Mouse (Mus musculus): ENCODE data around the gene St6galnac3. TPM values are rescaled to one million over a fixed set of nuclear protein-coding genes. Genes with fewer than 3 reads are reported as not detected.

St6galnac3 gene
- polyA plus RNA-seq, 1 experiment from 2014 or later = 27.2 TPM

DNA sequence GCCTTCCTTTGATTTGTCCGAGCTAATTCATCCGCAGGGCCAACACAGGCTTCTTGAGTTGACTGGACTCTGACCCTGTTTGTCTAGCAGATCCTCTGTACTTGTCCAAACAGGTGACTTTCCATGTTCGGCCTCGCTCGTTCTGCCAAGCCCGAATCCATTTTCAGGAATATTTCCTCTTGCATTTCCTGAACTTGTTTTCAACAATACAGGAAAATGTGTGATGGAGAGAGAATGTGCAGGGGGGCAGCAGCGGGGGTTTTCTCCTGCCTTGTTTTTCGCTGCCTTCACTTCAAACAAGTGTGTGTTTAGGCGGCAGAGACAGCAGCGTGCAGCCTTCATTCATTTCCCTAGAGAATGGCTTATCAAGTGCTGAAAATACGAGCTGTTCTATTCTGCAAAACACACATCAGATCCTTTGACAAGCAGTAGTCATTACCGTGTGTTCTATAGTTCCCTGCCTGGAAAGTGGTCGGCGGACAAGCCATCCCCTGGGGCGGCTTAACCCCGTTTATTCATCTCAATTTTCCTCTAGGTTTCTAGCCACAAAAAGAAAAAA, 448.1 kb downstream of the St6galnac3 start:
- WGBS = 35% methylated on average over 16 of the region's 16 CpGs
- peaks cover 12% of the 10 kb centered on the region; the same call in 1 of the 2 replicates for H3K27me3 ChIP-seq
- peaks cover 28% of the 10 kb centered on the region for H3K4me1 ChIP-seq (replicated peaks)
- H3K4me3 ChIP-seq = no peak overlapping the region
- peak; percentile 66 for ATAC-seq (ENCODE audit: low read depth)
- peaks cover 9% of the 10 kb centered on the region; the same call in 1 of the 2 replicates for H3K36me3 ChIP-seq
- H3K9me3 ChIP-seq = peaks cover 16% of the 10 kb centered on the region
- H3K27ac ChIP-seq (replicated peaks) = peak overlapping the region; percentile 43
- 0 out of 2 replicates have a peak overlapping the region, but pooled peaks have one; percentile 12 for H3K9ac ChIP-seq
- H3K4me2 ChIP-seq = peak overlapping the region; percentile 45

DNA sequence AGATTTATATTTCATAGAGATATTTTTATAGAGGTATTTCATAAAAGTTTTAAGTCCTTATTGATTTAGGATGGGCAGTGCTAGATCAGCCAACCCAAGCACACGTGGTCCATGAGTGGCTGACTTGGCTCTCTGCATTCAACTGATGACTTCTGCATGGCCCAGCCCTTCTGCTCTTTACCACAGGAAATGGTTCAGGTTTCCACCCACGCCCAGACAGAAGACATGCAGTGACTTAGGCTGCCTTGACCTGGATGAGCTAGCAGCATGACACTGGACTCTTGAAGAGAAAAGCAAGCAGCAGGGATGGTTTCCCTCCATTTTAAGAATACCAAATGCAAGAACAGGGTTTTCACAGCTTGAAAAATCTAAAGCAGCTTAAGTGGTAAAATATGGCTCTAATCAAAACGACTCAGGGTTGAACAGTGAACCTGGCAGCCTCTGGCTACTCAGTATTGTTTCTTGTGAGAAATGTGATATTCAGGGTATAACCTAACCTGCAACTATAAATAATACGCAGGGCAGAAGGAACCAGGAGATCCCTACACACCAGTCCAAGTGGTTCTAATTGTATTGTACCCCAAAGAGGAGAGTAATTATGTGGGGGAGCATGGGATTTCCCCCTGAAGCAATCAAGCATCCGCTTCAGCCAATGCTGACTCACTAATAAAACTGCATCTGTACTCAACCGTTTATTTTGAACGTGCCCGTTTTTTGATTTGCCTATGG, 448.7 kb downstream of the St6galnac3 start:
- Histone ChIP-seq H3K4me1 (replicated peaks) (peaks cover 24% of the 10 kb centered on the region), H3K4me2 (peak overlapping the region; percentile 45), H3K36me3 (peaks cover 9% of the 10 kb centered on the region; the same call in 1 of the 2 replicates), H3K27me3 (peaks cover 12% of the 10 kb centered on the region; the same call in 1 of the 2 replicates), H3K9ac (no peak overlapping the region), H3K9me3 (peaks cover 16% of the 10 kb centered on the region), H3K4me3 (no peak overlapping the region), H3K27ac (replicated peaks) (peak overlapping the region; percentile 43)
- no peak for ATAC-seq (ENCODE audit: low read depth)
- 57% methylated on average over 8 of the region's 8 CpGs for WGBS

DNA sequence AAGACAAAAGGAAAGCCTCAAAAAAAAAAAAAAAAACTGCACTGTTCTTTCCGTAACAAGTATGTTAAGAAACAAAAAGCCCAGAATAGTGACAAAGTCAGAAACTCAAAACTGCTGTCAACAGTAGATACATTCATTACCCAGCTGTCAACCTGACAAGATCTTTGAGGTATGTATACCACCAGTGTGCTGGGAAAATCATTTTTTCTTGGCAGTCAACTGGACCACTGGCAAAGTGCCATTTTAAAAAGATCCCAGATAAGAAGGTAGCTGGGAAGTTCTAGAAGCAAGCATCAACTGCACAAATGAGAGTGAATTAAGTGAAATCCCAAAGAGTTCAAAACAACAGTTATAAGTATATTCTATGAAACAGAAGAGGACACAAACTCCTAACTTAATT, 452.7 kb downstream of the St6galnac3 start:
- no peak overlapping the region for H3K4me3 ChIP-seq
- H3K4me1 ChIP-seq (replicated peaks) = peaks cover 13% of the 10 kb centered on the region
- 79% methylated on average over 1 of the region's 1 CpGs for WGBS
- H3K9ac ChIP-seq = no peak overlapping the region
- no peak overlapping the region for H3K4me2 ChIP-seq
- peaks cover 9% of the 10 kb centered on the region; the same call in 1 of the 2 replicates for H3K36me3 ChIP-seq
- H3K9me3 ChIP-seq = peaks cover 16% of the 10 kb centered on the region
- ATAC-seq (ENCODE audit: low read depth) = no peak
- no peaks in the 10 kb centered on the region for H3K27me3 ChIP-seq
- H3K27ac ChIP-seq (replicated peaks) = no peak overlapping the region

DNA sequence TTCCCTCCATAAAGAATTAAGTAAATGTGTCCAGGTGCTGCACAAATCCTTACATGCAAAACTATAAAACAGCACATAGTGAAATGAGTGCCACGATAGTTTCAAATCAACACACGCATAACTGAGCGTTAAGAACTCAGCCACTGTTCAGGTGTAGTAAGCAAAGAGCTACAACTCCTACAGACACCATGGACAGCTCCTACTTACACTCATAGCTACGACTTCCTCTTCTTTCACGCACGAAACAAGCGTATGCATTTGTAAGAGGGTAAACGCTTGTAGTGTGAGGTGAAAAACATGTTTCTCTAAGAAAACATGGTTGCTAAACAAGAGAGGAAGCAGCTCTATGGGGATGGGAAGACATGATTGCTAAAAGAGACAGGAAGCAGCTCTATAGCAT, 457.6 kb downstream of the St6galnac3 start:
- 0 out of 2 replicates have a peak, but pooled peaks cover 7% of the 10 kb centered on the region for H3K4me1 ChIP-seq (replicated peaks)
- H3K9me3 ChIP-seq = no peaks in the 10 kb centered on the region
- H3K27me3 ChIP-seq = no peaks in the 10 kb centered on the region
- no peak overlapping the region for H3K27ac ChIP-seq (replicated peaks)
- no peak overlapping the region for H3K9ac ChIP-seq
- H3K4me3 ChIP-seq = no peak overlapping the region
- ATAC-seq (ENCODE audit: low read depth) = no peak
- no peak overlapping the region for H3K4me2 ChIP-seq
- 81% methylated on average over 8 of the region's 8 CpGs for WGBS
- H3K36me3 ChIP-seq = no peaks in the 10 kb centered on the region

DNA sequence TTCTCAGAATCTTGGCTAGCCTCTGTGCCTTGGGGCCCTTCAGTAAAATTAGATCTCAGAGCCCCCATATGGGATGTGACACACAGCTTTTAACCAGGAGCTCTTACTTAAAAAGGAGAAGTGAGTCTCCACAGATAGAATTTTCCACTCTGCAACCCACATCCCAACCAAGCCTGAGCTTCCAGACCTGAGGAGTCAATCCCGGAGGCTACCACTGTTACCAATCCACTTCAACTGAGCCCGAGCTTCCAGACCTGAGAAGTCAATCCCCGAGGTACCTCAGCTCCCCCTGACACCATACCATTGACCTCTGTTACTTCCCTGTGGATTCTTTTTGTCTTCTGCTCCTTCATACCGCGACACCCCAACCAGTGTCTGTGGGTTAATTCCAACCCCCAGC, 463.0 kb downstream of the St6galnac3 start:
- peaks cover 30% of the 10 kb centered on the region for H3K4me1 ChIP-seq (replicated peaks)
- no peak overlapping the region for H3K9ac ChIP-seq
- H3K4me2 ChIP-seq = no peak overlapping the region
- no peak overlapping the region for H3K4me3 ChIP-seq
- no peaks in the 10 kb centered on the region for H3K9me3 ChIP-seq
- no peaks in the 10 kb centered on the region for H3K27me3 ChIP-seq
- 81% methylated on average over 5 of the region's 5 CpGs for WGBS
- no peaks in the 10 kb centered on the region for H3K36me3 ChIP-seq
- H3K27ac ChIP-seq (replicated peaks) = no peak overlapping the region
- no peak for ATAC-seq (ENCODE audit: low read depth)

DNA sequence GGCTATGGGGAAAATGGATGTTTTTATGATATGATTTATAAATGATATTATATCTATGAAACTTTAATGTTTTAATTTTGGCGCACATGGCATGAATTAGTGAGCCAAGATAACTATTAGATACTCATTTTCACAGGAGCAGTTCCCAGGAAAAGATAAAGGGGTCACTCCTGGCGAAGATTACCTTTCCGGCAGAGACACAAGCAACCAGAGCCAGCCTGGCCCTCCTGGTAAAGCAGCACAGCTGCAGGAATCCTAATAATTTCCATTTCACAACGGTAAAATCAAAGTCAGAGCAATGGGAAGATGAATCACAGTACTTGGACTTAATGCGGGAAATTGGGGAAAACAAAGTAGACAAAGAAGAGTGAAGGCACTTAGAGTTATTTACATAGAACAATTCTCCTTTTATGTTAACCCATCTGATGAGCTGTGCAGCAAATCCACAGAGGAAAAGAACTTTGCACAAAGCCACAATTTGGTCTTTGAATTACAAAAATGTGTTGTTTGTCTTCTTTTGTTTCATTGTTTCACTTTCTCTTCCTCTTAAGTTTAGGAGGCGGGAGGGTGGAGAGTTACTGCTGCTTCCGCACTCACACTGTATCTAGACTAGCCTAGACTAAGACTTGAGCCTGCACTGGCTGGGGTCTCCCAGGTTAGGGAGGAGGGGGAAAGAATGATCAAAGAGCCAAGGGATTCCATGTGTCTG, 464.6 kb downstream of the St6galnac3 start:
- 48% methylated on average over 7 of the region's 7 CpGs for WGBS
- H3K4me2 ChIP-seq = no peak overlapping the region

DNA sequence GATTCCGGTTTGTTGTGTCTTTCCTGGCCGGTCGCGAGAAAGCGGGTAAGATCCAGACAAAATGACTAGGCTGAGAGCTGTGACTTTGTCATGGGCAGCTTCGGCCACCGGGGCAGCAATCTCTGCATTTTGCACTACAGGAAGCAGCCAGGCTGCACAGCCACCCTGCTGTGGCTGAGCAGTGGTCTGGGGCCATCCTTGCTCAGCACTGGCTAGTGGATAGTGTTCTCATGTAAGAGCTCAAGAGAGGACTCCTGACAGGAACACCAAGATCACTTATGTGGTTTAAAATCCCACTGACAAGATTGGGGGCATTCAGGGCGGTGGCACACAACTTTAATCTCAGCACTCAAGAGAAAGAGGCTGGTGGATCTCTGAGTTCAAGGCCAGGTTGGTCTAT, 469.1 kb downstream of the St6galnac3 start:
- no peak for ATAC-seq (ENCODE audit: low read depth)
- Histone ChIP-seq H3K9ac (no peak overlapping the region), H3K36me3 (no peaks in the 10 kb centered on the region), H3K27ac (replicated peaks) (no peak overlapping the region), H3K4me1 (replicated peaks) (peaks cover 19% of the 10 kb centered on the region), H3K4me2 (no peak overlapping the region), H3K27me3 (no peaks in the 10 kb centered on the region), H3K4me3 (no peak overlapping the region), H3K9me3 (no peaks in the 10 kb centered on the region)
- 86% methylated on average over 8 of the region's 8 CpGs for WGBS

More for the DNA sequence above, 464.6 kb downstream of the St6galnac3 start:
- Histone ChIP-seq H3K4me1 (replicated peaks) (peaks cover 27% of the 10 kb centered on the region), H3K4me3 (no peak overlapping the region), H3K27ac (replicated peaks) (no peak overlapping the region), H3K27me3 (no peaks in the 10 kb centered on the region), H3K36me3 (no peaks in the 10 kb centered on the region), H3K9ac (no peak overlapping the region), H3K9me3 (no peaks in the 10 kb centered on the region)
- ATAC-seq (ENCODE audit: low read depth) = no peak

DNA sequence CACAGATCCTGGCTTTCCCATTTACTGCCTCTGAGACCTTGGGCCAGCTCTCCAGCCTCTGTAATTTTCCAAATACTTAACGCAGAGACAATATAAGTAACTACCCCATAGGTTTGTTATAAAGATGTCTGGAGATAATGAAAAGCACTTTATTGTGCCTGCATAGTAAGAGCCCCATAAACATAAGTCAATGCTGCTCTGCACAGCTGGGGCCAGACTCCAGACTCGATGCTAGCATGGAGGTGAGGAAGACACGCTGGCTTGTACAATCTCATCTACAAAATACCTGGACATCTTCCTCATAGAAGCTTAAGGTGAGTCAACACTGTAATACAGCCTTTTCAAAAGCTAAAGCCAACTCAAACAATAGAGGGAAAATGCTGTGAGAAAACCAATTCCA, 473.3 kb downstream of the St6galnac3 start:
- H3K27me3 ChIP-seq = no peaks in the 10 kb centered on the region
- no peak overlapping the region for H3K4me2 ChIP-seq
- no peaks in the 10 kb centered on the region for H3K9me3 ChIP-seq
- 63% methylated on average over 3 of the region's 3 CpGs for WGBS
- H3K4me1 ChIP-seq (replicated peaks) = peaks cover 7% of the 10 kb centered on the region; the same call in 1 of the 2 replicates
- no peak overlapping the region for H3K4me3 ChIP-seq
- H3K36me3 ChIP-seq = no peaks in the 10 kb centered on the region
- H3K27ac ChIP-seq (replicated peaks) = no peak overlapping the region
- no peak overlapping the region for H3K9ac ChIP-seq
- no peak for ATAC-seq (ENCODE audit: low read depth)

DNA sequence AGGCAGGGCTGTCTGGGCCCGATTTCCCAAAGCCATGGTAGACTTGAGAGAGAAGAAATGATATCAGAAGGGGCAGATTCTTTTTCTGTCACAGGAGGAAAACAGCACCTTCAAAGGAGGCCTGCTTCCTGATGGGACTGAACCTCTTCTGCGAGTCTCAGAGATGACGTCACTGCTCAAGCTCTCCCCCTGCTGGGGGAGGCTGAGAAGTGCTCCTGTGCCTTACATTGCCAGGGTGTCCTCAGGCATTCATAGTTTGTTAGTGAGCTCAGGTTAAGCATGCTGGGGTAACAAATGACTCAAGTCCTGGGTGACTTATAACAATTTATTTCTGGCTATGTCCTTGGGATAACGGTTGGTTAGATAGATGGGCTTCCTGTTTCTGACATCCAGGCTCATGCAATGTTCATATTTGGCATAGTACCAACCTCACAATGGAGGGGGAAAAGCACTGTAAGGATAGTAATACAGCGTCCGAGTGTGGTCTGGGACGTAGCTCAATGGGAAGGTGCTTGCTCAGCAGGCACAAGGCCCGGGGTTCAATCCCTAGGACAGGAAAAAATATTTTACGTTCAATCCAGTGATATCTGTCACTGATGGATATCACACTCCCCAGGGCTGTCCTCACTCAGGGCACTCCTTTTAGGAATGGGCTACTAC, 474.2 kb downstream of the St6galnac3 start:
- Histone ChIP-seq H3K4me3 (no peak overlapping the region), H3K36me3 (no peaks in the 10 kb centered on the region), H3K4me2 (no peak overlapping the region), H3K9me3 (no peaks in the 10 kb centered on the region), H3K4me1 (replicated peaks) (peaks cover 7% of the 10 kb centered on the region; the same call in 1 of the 2 replicates), H3K27ac (replicated peaks) (no peak overlapping the region), H3K9ac (no peak overlapping the region), H3K27me3 (no peaks in the 10 kb centered on the region)
- 53% methylated on average over 9 of the region's 9 CpGs for WGBS
- ATAC-seq (ENCODE audit: low read depth) = peak; percentile 29; the same call in 1 of the 2 replicates

DNA sequence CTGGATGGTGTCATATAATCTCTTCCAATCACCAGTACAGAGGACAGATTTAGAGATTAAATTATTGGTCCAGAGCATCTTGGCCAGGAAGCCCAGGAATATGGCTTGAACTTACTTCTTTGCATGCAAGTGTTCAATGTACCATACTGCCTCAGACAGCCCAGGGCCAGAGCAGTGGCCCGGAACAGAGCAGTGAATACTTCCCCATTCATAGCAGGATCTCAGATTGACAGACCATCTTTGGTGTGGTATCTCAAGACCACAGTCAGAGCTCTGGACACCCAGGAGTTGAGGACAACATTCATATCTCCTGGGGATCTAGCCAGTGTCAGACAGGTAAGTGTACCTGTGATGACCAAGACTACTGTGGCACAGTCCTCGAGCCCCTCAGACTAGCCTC, 476.1 kb downstream of the St6galnac3 start:
- no peak overlapping the region for H3K27ac ChIP-seq (replicated peaks)
- H3K4me2 ChIP-seq = no peak overlapping the region
- no peaks in the 10 kb centered on the region for H3K36me3 ChIP-seq
- no peak overlapping the region for H3K4me3 ChIP-seq
- H3K4me1 ChIP-seq (replicated peaks) = peaks cover 7% of the 10 kb centered on the region; the same call in 1 of the 2 replicates
- WGBS = 82% methylated on average over 2 of the region's 2 CpGs
- no peaks in the 10 kb centered on the region for H3K9me3 ChIP-seq
- no peak for ATAC-seq (ENCODE audit: low read depth)
- no peaks in the 10 kb centered on the region for H3K27me3 ChIP-seq
- no peak overlapping the region for H3K9ac ChIP-seq

DNA sequence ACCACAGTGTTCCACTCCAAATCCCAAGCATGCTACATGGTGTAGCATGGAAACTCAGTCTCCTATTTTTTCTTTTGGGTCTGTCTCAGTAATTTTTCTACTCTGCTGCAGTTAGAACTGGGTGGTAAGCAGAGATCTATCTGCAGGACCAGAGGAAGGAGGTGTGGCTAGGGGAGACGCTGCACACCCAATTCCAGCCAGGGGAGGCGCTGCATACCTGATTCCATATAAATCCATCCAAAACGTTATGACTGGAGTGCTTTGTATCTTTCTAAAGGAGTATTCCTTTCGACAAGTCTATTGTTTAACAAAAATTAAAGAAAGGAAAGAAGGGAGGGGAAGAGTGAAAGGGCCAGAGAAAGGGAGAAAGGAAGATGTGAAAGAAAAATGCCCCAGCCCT, 476.9 kb downstream of the St6galnac3 start:
- Histone ChIP-seq H3K9me3 (no peaks in the 10 kb centered on the region), H3K27me3 (no peaks in the 10 kb centered on the region), H3K4me2 (no peak overlapping the region), H3K4me1 (replicated peaks) (peaks cover 7% of the 10 kb centered on the region; the same call in 1 of the 2 replicates), H3K4me3 (no peak overlapping the region), H3K27ac (replicated peaks) (no peak overlapping the region), H3K9ac (no peak overlapping the region), H3K36me3 (no peaks in the 10 kb centered on the region)
- no peak for ATAC-seq (ENCODE audit: low read depth)
- WGBS = 42% methylated on average over 4 of the region's 4 CpGs

DNA sequence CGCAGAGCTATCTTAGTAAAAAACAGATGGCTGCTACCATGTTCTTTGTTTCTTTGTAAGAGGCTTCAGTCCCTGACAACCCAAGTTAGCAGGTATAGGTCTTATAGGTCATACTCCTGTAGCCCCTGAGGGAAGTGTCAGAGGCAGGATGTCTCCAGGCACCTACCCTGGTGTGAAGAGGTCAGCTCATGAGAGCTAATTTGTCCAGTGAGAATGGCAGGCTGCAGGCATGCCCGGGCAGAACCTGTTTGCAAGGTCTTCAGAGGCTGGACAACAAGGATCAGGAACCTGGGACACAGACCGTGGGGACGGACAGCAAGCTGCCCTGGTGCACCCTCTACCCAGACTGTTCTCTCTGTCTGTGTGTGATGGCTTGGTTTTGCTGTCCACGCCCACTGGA, 482.4 kb downstream of the St6galnac3 start:
- Histone ChIP-seq H3K4me3 (no peak overlapping the region), H3K27me3 (no peaks in the 10 kb centered on the region), H3K4me1 (replicated peaks) (peaks cover 19% of the 10 kb centered on the region), H3K9ac (no peak overlapping the region), H3K9me3 (no peaks in the 10 kb centered on the region), H3K36me3 (no peaks in the 10 kb centered on the region), H3K4me2 (no peak overlapping the region), H3K27ac (replicated peaks) (no peak overlapping the region)
- ATAC-seq (ENCODE audit: low read depth) = no peak
- 77% methylated on average over 5 of the region's 5 CpGs for WGBS

Measured in neural tube, embryonic 13.5 days (tissue).